Mouse (Mus musculus) lung, adult 2 months (tissue): Measurements from ENCODE around the gene Hist1h3e. TPM values are rescaled to one million over a fixed set of nuclear protein-coding genes. Genes with fewer than 3 reads are reported as not detected.
"Not testable (repeated sequence)": the region's sequence is repeated elsewhere in the genome, so short reads cannot be mapped to it uniquely, and the experiment has no call there.

Experiments
- DNase-seq: peaks from one replicate; pipeline ENCODE4 v3.0.0; 2022
- H3K4me1 ChIP-seq: fragments of 200-500 bp; 2 replicates; pipeline ENCODE4 v1.6.1; 2011; ENCODE audit warnings: low read length; ENCODE audit not compliant: control insufficient read depth, insufficient read depth
- H3K4me3 ChIP-seq: fragments of 200-500 bp; replicated peaks from 2 replicates; pipeline ENCODE3; 2011; ENCODE audit warnings: low read depth, mild to moderate bottlenecking, control low read depth, low read length; ENCODE audit errors: extremely low read depth
- CTCF ChIP-seq: fragments of 200-500 bp; IDR thresholded peaks from 2 replicates; pipeline ENCODE4 v1.5.1; 2011; ENCODE audit warnings: mild to moderate bottlenecking, low read length, control low read depth; ENCODE audit not compliant: insufficient read depth
- POLR2A ChIP-seq: fragments of 200-500 bp; IDR thresholded peaks from 2 replicates; pipeline ENCODE4 v1.6.1; 2011; ENCODE audit warnings: low read depth, mild to moderate bottlenecking, control low read depth, low read length, borderline replicate concordance; ENCODE audit errors: extremely low read depth
- WGBS: fragments of 180-500 bp; shearing (Covaris S2); methylation state at CpG from one replicate; pipeline ENCODE4 v1.1.7; 2018; 5-methylcytosine and 5-hydroxymethylcytosine counted together
- polyA plus RNA-seq: library from polyadenylated mRNA; depleted of rRNA; stranded (reverse); fragments of >200 nt; gene quantifications from 2 replicates; pipeline ENCODE4 v1.2.3, GENCODE M21; 2012

The Hist1h3e gene
- polyA plus RNA-seq, 1 experiment = 9.2 TPM

GRCm38 (mm10) chr13:23541497-23541896, 20.7 kb downstream of the Hist1h3e start:
- 88% methylated on average over 3 of the region's 3 CpGs for WGBS
- H3K4me3 ChIP-seq = no peak overlapping the region
- TF ChIP-seq POLR2A (no peak), CTCF (no peak)

GRCm38 (mm10) chr13:23539821-23540220, 22.3 kb downstream of the Hist1h3e start:
- H3K4me3 ChIP-seq, DNase-seq, H3K4me1 ChIP-seq: not testable (repeated sequence)
- WGBS = 58% methylated on average over 1 of the region's 1 CpGs

More at GRCm38 (mm10) chr13:23541497-23541896, 20.7 kb downstream of the Hist1h3e start:
- H3K4me1 ChIP-seq = peaks cover 2% of the 10 kb centered on the region; the same call in 1 of the 2 replicates
- no peak for DNase-seq

GRCm38 (mm10) chr13:23538249-23538648, 23.9 kb downstream of the Hist1h3e start:
- H3K4me1 ChIP-seq = peaks cover 2% of the 10 kb centered on the region; the same call in 1 of the 2 replicates
- no peak for TF ChIP-seq CTCF
- TF ChIP-seq POLR2A = no peak
- 81% methylated on average over 5 of the region's 5 CpGs for WGBS
- H3K4me3 ChIP-seq = no peak overlapping the region
- no peak for DNase-seq

- WGBS = 64% methylated on average over 3 of the region's 3 CpGs
- Histone ChIP-seq H3K4me1 (peaks cover 2% of the 10 kb centered on the region; the same call in 1 of the 2 replicates), H3K4me3 (no peak overlapping the region)
- no peak for DNase-seq
- no peak for TF ChIP-seq POLR2A
- no peak for TF ChIP-seq CTCF
Observed at GRCm38 (mm10) chr13:23537006-23537710, 25.0 kb downstream of the Hist1h3e start.

- 17% methylated on average over 7 of the region's 7 CpGs for WGBS
- DNase-seq = no peak
- TF ChIP-seq POLR2A (no peak), CTCF (no peak)
- Histone ChIP-seq H3K4me3 (no peak overlapping the region), H3K4me1 (peaks cover 2% of the 10 kb centered on the region; the same call in 1 of the 2 replicates)
Observed at GRCm38 (mm10) chr13:23536076-23536822, 25.9 kb downstream of the Hist1h3e start.

GRCm38 (mm10) chr13:23535137-23536075, 26.8 kb downstream of the Hist1h3e start, which contains the start of gene Hist1h3g:
Hist1h3g (plus strand) TSS chr13:23535422.
- 1% methylated on average over 49 of the region's 62 CpGs for WGBS
- H3K4me1 ChIP-seq = not testable (repeated sequence)
- H3K4me3 ChIP-seq = peak within 1 kb of the TSS; percentile 59
- DNase-seq = peak; percentile 78

GRCm38 (mm10) chr13:23534368-23535131, 27.6 kb downstream of the Hist1h3e start:
- WGBS = under 1% methylated on average over 15 of the region's 15 CpGs
- TF ChIP-seq POLR2A (no peak), CTCF (no peak)
- Histone ChIP-seq H3K4me1 (peaks cover 2% of the 10 kb centered on the region), H3K4me3 (peak overlapping the region; percentile 13)
- DNase-seq = no peak

GRCm38 (mm10) chr13:23533560-23534367, 28.4 kb downstream of the Hist1h3e start, which contains the start of gene Hist1h2af:
Hist1h2af (plus strand) TSS chr13:23533906.
- H3K4me3 ChIP-seq, H3K4me1 ChIP-seq: not testable (repeated sequence)
- peak; percentile 34 for DNase-seq
- WGBS = under 1% methylated on average over 28 of the region's 53 CpGs
